Mouse (Mus musculus): ENCODE measurements around the gene Slain1. TPM values are rescaled to one million over a fixed set of nuclear protein-coding genes. Genes with fewer than 3 reads are reported as not detected.

Slain1 gene
- polyA plus RNA-seq (2015; fragmentation: Nextera tagmentation; extraction: Ambion mirVana), result 11.1 and 17.3 TPM in 2 replicates

DNA sequence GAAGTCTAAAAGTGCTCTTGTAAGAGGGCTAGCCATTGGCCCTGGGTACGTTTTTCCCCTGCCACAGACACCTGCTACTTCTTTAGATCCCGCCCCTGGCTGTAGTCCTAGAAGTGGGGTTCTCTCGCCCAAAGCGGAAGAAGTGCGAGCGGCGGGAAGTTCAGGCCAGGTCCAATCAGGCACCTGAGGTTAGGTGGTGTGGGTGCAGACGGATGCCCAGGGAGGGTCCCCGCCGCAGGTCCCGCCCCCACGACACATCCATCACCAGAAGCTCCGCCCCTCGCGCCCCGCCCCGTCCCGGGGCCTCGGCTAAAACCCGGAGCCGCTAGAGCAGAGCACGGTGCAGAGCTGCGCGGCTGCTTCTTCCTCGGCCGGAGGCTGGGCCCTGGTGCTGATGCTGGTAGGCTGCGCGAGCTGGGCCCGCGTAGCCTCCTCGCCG lies at the start of gene Slain1:
Gene Slain1 (plus strand): TSS at position 333 of the 439 bp plus-strand sequence.
- peak; percentile 98 for ATAC-seq
- Histone ChIP-seq H3K4me1 (replicated peaks) (peaks cover 58% of the 10 kb centered on the region), H3K9ac (replicated peaks) (peak within 1 kb of the TSS; percentile 99), H3K36me3 (no peaks in the 10 kb centered on the region), H3K9me3 (no peaks in the 10 kb centered on the region), H3K4me3 (replicated peaks) (peak within 1 kb of the TSS; percentile 98), H3K4me2 (replicated peaks) (peak within 1 kb of the TSS; percentile 63), H3K27ac (peak within 1 kb of the TSS; percentile 99), H3K27me3 (no peaks in the 10 kb centered on the region)
- under 1% methylated on average over 31 of the region's 32 CpGs for WGBS

DNA sequence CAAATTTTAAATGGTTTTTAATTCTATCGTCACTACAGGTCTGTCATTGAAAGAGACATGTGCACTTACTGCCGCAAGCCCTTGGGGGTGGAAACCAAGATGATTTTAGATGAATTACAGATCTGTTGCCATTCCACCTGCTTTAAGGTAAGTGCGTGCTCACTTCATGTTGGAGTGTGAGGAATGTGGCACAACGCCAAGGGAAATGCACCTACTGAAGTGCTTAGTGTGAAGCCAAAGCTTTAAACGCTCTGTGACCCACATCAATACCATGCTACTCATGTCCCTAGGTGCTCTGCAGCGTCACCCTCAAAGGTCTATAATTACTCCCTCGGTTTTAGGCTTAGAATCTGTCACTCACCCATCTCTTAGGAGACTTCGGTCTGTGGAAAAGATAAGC lies 42.0 kb upstream of the Slain1 start:
- ATAC-seq, result no peak

DNA sequence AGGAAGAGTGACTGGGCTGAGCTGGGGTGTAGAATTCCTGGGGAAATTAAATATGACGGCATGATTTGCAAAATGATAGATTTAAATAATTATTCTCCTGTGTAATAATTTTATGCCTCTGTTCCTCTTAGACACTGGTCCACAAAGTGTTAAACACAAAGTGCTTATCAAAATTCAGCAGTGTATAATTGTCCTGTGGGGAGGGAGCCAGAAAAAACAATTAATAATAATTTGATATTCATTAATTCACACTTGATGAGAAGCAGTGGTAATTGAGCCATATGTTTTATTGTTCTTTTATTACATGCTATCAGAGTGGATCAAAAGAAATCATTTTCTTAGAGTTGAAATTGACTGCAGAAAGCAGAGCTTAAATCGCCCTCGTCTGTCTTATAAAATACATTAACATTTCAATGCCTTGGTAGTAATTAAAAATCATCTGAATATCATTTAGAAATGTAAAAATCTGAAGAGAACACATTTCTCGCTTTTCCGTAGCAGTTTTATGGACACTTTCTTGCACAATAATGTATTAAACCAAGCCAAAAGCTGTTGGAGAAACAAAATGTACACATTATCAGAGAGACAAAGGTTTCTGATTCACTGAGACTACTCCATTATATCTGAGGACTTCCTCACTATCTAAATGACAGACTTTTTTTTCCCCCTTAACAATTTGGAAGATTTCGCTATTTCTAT lies 36.3 kb upstream of the Slain1 start:
- Histone ChIP-seq H3K9ac (replicated peaks) (no peak overlapping the region), H3K27ac (no peak overlapping the region), H3K9me3 (no peaks in the 10 kb centered on the region), H3K36me3 (no peaks in the 10 kb centered on the region), H3K27me3 (no peaks in the 10 kb centered on the region), H3K4me3 (replicated peaks) (no peak overlapping the region), H3K4me1 (replicated peaks) (no peaks in the 10 kb centered on the region), H3K4me2 (replicated peaks) (no peak overlapping the region)
- ATAC-seq, result no peak
- 67% methylated on average over 6 of the region's 6 CpGs for WGBS

More for the DNA sequence above, 42.0 kb upstream of the Slain1 start:
- Histone ChIP-seq H3K4me3 (replicated peaks) (no peak overlapping the region), H3K36me3 (no peaks in the 10 kb centered on the region), H3K9ac (replicated peaks) (no peak overlapping the region), H3K4me1 (replicated peaks) (no peaks in the 10 kb centered on the region), H3K4me2 (replicated peaks) (no peak overlapping the region), H3K9me3 (no peaks in the 10 kb centered on the region), H3K27me3 (no peaks in the 10 kb centered on the region), H3K27ac (no peak overlapping the region)
- 89% methylated on average over 8 of the region's 8 CpGs for WGBS

DNA sequence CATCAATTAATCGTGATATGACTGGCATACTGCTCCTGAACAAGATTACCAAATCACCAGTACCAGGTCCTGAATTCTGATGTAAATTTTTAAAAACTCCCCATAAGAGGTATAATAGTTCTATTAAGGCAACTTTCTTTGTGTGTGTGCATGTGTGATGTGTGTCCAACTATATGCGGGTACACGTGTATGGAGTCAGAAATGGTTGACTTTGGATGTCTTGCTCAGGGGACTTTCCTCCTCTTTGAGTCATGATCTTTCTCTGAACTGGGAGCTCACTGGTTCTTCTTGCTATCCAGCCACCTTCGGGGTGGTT lies 35.8 kb upstream of the Slain1 start:
- no peak for ATAC-seq
- Histone ChIP-seq H3K36me3 (no peaks in the 10 kb centered on the region), H3K9me3 (no peaks in the 10 kb centered on the region), H3K4me1 (replicated peaks) (no peaks in the 10 kb centered on the region), H3K27ac (no peak overlapping the region), H3K4me2 (replicated peaks) (no peak overlapping the region), H3K9ac (replicated peaks) (no peak overlapping the region), H3K27me3 (no peaks in the 10 kb centered on the region), H3K4me3 (replicated peaks) (no peak overlapping the region)
- WGBS, result 88% methylated on average over 4 of the region's 4 CpGs

DNA sequence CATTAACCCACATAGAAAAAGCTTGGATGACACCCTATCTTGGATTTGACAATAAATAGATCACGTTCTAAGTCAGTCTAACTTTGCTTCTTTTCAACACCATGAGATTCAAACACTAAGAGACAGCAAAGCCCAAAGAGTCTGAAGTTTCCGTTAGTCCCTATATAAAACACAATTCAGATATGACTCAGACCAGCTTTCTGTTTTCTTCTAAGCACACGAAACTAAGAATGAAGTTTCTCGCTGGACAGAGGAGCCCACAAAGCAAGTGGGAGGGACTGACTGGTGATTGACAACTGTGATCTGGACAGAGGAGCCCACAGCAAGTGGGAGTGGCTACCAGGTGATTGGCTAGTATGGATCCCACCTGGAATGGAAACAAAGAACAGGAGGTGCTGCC lies 30.3 kb upstream of the Slain1 start:
- no peaks in the 10 kb centered on the region for H3K4me1 ChIP-seq (replicated peaks)
- H3K4me3 ChIP-seq (replicated peaks), result no peak overlapping the region
- no peaks in the 10 kb centered on the region for H3K36me3 ChIP-seq
- ATAC-seq, result no peak
- H3K27ac ChIP-seq, result no peak overlapping the region
- 91% methylated on average over 4 of the region's 4 CpGs for WGBS
- H3K4me2 ChIP-seq (replicated peaks), result no peak overlapping the region
- H3K9me3 ChIP-seq, result no peaks in the 10 kb centered on the region
- H3K27me3 ChIP-seq, result no peaks in the 10 kb centered on the region
- H3K9ac ChIP-seq (replicated peaks), result no peak overlapping the region

DNA sequence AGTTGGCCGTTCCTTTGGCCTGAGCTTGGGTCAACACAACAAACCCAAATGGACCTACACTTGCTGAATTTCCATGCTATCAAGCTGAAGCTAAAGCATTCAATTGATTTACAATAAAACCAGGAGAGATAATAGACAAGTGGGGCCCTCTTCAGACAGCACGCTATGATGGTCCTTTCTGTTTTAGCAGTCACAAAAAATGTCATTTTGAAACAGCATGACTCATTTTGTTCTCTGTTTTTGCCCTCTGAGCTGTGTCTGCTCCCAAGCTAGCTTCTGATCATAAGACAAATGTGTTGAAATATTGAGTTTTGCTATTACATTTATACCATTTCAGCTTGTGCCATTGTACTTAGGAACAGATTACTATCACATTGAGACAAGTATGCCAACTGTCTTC lies 28.8 kb upstream of the Slain1 start:
- 90% methylated on average over 2 of the region's 2 CpGs for WGBS
- no peak for ATAC-seq
- Histone ChIP-seq H3K4me1 (replicated peaks) (no peaks in the 10 kb centered on the region), H3K36me3 (no peaks in the 10 kb centered on the region), H3K27me3 (no peaks in the 10 kb centered on the region), H3K4me2 (replicated peaks) (no peak overlapping the region), H3K9ac (replicated peaks) (no peak overlapping the region), H3K9me3 (no peaks in the 10 kb centered on the region), H3K4me3 (replicated peaks) (no peak overlapping the region), H3K27ac (no peak overlapping the region)

DNA sequence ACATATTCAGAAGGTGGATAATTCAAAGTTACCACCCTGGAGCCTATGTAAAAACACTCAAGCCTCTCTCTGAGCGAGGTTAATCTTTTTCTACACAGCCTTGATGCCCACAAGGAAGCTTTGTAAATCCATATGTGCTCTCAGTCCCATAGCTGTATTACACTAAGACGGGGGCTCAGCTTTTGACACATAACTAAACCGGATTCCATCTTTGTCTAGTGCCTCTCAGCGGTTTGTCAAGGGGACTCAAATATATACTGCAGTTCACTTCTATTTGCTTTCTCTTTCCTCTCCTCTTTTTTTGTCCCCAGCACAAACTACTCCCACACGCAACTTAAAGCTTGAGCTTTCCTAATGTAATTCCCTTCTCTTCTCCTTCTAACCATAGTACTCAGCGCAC lies 23.9 kb upstream of the Slain1 start:
- Histone ChIP-seq H3K36me3 (no peaks in the 10 kb centered on the region), H3K27me3 (no peaks in the 10 kb centered on the region), H3K4me3 (replicated peaks) (no peak overlapping the region), H3K4me1 (replicated peaks) (no peaks in the 10 kb centered on the region), H3K9me3 (no peaks in the 10 kb centered on the region), H3K4me2 (replicated peaks) (no peak overlapping the region), H3K27ac (no peak overlapping the region), H3K9ac (replicated peaks) (no peak overlapping the region)
- no peak for ATAC-seq
- 92% methylated on average over 6 of the region's 6 CpGs for WGBS

DNA sequence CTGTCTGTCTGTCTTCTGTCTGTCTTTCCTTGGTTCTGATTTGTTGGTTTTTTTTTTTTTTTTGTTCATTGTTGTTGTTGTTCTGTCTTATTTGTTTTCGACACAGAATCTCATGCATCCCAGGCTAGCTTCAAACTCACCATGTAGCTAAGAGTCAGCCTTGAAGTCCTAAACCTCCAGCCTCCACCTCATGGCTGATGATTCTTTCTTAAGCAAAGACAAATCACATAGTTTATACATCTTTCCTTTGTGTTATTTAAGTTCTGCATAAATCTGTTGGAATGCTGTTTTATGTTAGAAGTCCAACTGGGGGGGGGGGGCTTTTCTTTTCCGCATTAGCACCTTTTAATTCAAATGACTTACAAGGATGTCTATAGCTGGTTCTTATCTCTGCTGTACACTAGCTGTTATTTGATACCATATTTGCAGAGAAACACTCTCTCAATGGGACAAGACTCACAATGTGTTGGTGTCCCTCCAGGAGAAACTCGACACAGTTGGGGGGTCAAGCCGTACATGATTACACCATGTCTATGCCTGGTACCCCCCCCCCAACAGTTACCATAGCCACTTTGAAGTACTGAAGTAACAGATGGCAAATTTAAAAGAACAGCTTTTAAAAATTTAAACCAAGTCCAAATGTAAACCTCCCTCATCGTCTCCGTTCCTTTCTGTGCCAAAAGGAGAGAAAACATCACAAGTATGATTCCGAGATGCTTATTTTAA lies 20.2 kb upstream of the Slain1 start:
- Histone ChIP-seq H3K4me2 (replicated peaks) (no peak overlapping the region), H3K4me3 (replicated peaks) (no peak overlapping the region), H3K4me1 (replicated peaks) (no peaks in the 10 kb centered on the region), H3K27ac (no peak overlapping the region), H3K36me3 (no peaks in the 10 kb centered on the region), H3K9me3 (no peaks in the 10 kb centered on the region), H3K27me3 (no peaks in the 10 kb centered on the region), H3K9ac (replicated peaks) (no peak overlapping the region)
- 90% methylated on average over 7 of the region's 7 CpGs for WGBS
- no peak for ATAC-seq

DNA sequence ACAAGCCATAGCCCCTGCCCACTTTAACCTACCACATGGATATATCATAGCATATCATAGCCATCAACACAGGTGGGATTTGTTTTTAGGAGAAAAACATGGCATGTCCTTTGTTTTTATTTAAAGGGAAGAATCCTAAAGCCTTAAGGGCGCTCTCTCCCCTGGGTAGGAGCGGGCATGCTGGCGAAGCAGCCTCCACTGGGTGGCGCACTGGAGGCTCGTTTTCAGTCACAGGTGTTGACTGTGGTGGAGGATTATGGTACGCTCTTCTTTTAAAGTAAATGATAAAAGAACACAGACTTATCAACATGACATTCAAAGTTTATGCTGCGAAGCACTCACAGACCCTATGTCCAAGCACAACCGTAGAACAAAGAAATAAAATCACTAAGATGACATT lies 19.5 kb upstream of the Slain1 start:
- Histone ChIP-seq H3K9ac (replicated peaks) (no peak overlapping the region), H3K27ac (no peak overlapping the region), H3K36me3 (no peaks in the 10 kb centered on the region), H3K4me2 (replicated peaks) (no peak overlapping the region), H3K9me3 (no peaks in the 10 kb centered on the region), H3K4me3 (replicated peaks) (no peak overlapping the region), H3K27me3 (no peaks in the 10 kb centered on the region), H3K4me1 (replicated peaks) (no peaks in the 10 kb centered on the region)
- ATAC-seq, result no peak
- 73% methylated on average over 8 of the region's 8 CpGs for WGBS

DNA sequence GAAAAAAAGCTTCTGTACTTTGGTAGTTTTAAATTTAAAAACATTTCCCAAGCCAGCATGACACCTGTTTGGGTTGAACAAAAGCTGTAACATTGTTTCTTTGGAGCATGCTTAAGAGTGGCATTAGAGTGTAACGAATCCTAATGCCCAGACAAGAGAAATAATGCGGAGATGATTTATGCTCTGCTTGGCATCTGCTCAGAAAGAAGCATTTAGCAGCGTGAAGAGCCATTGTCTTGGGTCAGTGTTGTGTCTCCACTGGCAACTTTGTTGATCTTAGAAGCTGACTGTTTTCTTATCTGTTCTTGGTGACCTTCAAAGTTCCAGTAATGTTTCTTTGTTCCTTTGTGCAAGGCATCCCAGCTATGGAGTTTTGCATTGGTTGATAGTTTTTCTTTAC lies 6.1 kb upstream of the Slain1 start:
- no peak overlapping the region for H3K9ac ChIP-seq (replicated peaks)
- H3K9me3 ChIP-seq, result no peaks in the 10 kb centered on the region
- H3K4me1 ChIP-seq (replicated peaks), result peaks cover 14% of the 10 kb centered on the region
- no peak overlapping the region for H3K4me2 ChIP-seq (replicated peaks)
- no peaks in the 10 kb centered on the region for H3K36me3 ChIP-seq
- WGBS, result 35% methylated on average over 3 of the region's 3 CpGs
- no peak overlapping the region for H3K27ac ChIP-seq
- no peaks in the 10 kb centered on the region for H3K27me3 ChIP-seq
- ATAC-seq, result no peak
- no peak overlapping the region for H3K4me3 ChIP-seq (replicated peaks)

DNA sequence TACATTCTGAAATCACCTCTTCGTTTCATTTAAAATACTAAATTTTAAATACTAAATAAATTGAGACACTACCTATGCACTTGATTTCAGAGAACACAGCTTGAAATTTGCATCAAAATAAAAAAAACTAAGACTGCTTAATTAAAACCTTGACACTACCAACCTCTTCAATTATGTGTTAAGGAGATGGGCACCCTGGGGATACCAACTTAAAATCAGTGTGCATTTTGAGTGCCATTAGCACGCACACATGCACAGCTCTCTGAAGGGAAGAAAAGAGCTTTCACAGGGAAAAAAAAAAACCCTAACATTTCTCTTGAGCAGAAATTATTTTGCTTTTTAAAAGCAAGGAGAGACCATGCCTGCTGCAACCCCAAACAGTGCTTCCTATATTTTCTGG lies 2.0 kb upstream of the Slain1 start:
- Histone ChIP-seq H3K4me3 (replicated peaks) (no peak overlapping the region), H3K27me3 (no peaks in the 10 kb centered on the region), H3K4me1 (replicated peaks) (peaks cover 41% of the 10 kb centered on the region), H3K9ac (replicated peaks) (0 out of 2 replicates have a peak overlapping the region, but pooled peaks have one; percentile 11), H3K4me2 (replicated peaks) (no peak overlapping the region), H3K9me3 (no peaks in the 10 kb centered on the region), H3K27ac (peak overlapping the region; percentile 49; the same call in 1 of the 2 replicates), H3K36me3 (no peaks in the 10 kb centered on the region)
- 33% methylated on average over 2 of the region's 2 CpGs for WGBS
- ATAC-seq, result no peak

DNA sequence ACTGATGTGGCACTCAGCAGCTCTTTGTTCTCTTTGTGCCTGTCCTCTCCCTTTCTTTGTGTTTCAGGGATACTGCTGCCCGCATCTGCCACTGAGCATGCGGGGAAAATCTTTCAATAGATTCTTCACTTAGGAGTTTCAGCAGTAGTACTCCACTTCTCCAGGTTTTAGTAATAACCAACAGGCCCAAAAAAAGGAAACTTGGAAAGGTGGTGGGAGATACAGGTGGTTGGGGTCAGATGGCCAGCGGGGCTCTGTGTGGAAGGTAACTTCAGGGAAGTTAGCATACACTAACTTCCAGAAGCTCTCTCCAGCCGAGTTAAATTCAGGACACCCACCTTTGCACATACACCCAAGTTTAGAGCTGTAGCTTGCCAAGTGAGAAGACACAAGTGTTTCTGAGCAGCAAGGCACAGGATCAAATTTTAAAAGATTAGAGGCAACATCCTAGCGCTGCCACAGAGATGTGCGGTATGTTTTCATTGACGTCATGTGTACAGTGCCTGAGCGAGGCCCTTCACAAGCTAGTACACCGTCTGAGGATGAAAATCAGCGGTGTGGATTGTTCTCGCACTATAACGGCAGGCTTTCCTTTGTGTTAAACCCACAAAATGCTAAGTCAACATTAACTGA lies 1.3 kb upstream of the Slain1 start:
- Histone ChIP-seq H3K4me2 (replicated peaks) (peak overlapping the region; percentile 63), H3K9ac (replicated peaks) (0 out of 2 replicates have a peak overlapping the region, but pooled peaks have one; percentile 11), H3K4me1 (replicated peaks) (peaks cover 48% of the 10 kb centered on the region), H3K27ac (peak overlapping the region; percentile 49; the same call in 1 of the 2 replicates), H3K36me3 (no peaks in the 10 kb centered on the region), H3K27me3 (no peaks in the 10 kb centered on the region), H3K9me3 (no peaks in the 10 kb centered on the region), H3K4me3 (replicated peaks) (peak overlapping the region; percentile 98; the same call in 1 of the 2 replicates)
- ATAC-seq, result no peak
- 26% methylated on average over 12 of the region's 12 CpGs for WGBS

All from midbrain, embryonic 13.5 days (tissue).